Mouse (Mus musculus) adrenal gland, postnatal 10 days (tissue): Measurements from ENCODE around the gene Ncoa7. TPM values are rescaled to one million over a fixed set of nuclear protein-coding genes. Genes with fewer than 3 reads are reported as not detected.

Experiments
- total RNA-seq, 2 experiments: library from RNA; stranded (reverse); gene quantifications; 2 replicates each; pipeline ENCODE4 v1.2.3; 2021

Ncoa7 gene
- total RNA-seq, 2 experiments from 2014 or later = 33.4 to 42.0 TPM

Other genes starting within 250 kb of the Ncoa7 start
- 10 to 100 TPM in 1 of 2 experiments, 1 to 10 TPM in 1; 7.3 to 11.5 TPM for gene Trmt11, start 202.6 kb downstream of the Ncoa7 start, total RNA-seq
- gene Hint3, start 173.7 kb downstream of the Ncoa7 start, total RNA-seq = 10 to 100 TPM; 42.9 to 44.3 TPM
- 1 to 10 TPM; 2.8 to 3.4 TPM for gene Hey2, start 39.5 kb upstream of the Ncoa7 start, total RNA-seq